Mouse (Mus musculus) lung, embryonic 14.5 days (tissue): ENCODE measurements around the gene Itih1. TPM values are rescaled to one million over a fixed set of nuclear protein-coding genes. Genes with fewer than 3 reads are reported as not detected.
A peak's percentile ranks its signal among the peaks of the same experiment; 100 is the strongest.

Experiments
- ATAC-seq: fragments of 200-750 bp; cut with Nextera tagmentation; 2 replicates; pipeline ENCODE4 v1.8.0; 2017; ENCODE audit warnings: mild to moderate bottlenecking, moderate TSS enrichment, moderate library complexity; ENCODE audit not compliant: insufficient read depth
- DNase-seq: peaks from one replicate; pipeline ENCODE4 v3.0.0-alpha.2; 2015
- H3K27ac ChIP-seq: fragments of 300-500 bp; sonication (generic); 2 replicates; pipeline ENCODE4 v1.5.1; 2014; ENCODE audit warnings: low read depth, mild to moderate bottlenecking, moderate library complexity
- H3K27me3 ChIP-seq: fragments of 300-500 bp; sonication (generic); 2 replicates; pipeline ENCODE4 v1.6.1; 2014; ENCODE audit warnings: low read length, control low read depth; ENCODE audit not compliant: insufficient read depth
- H3K36me3 ChIP-seq: fragments of 300-500 bp; sonication (generic); 2 replicates; pipeline ENCODE4 v1.6.1; 2014; ENCODE audit warnings: control low read depth; ENCODE audit not compliant: insufficient read depth
- H3K4me1 ChIP-seq: fragments of 300-500 bp; sonication (generic); 2 replicates; pipeline ENCODE4 v1.6.1; 2014; ENCODE audit warnings: antibody characterized with exemption, control low read depth; ENCODE audit not compliant: insufficient read depth
- H3K4me2 ChIP-seq: fragments of 300-500 bp; sonication (generic); 2 replicates; pipeline ENCODE4 v1.6.1; 2014; ENCODE audit warnings: mild to moderate bottlenecking
- H3K4me3 ChIP-seq: fragments of 300-500 bp; sonication (generic); 2 replicates; pipeline ENCODE4 v1.5.1; 2014; ENCODE audit warnings: low read depth, low read length
- H3K9ac ChIP-seq: fragments of 300-500 bp; sonication (generic); 2 replicates; pipeline ENCODE4 v1.6.1; 2014
- H3K9me3 ChIP-seq: fragments of 300-500 bp; sonication (generic); 2 replicates; pipeline ENCODE4 v1.6.1; 2016; ENCODE audit warnings: low read depth, low read length, control low read depth
- CTCF ChIP-seq: IDR thresholded peaks from 2 replicates; pipeline ENCODE4 v1.5.1; 2016; ENCODE audit warnings: antibody characterized with exemption, low read depth
- WGBS: fragments of 180-500 bp; shearing (Covaris S2); extraction: QIAGEN DNeasy Blood & Tissue Kit; methylation state at CpG from one replicate; pipeline ENCODE4 v1.1.7; 2014; 5-methylcytosine and 5-hydroxymethylcytosine counted together
- polyA plus RNA-seq: library from polyadenylated mRNA; unstranded; fragments of >200 nt; fragmentation: Nextera tagmentation; extraction: Ambion mirVana; gene quantifications from 2 replicates; pipeline ENCODE4 v1.2.1, GENCODE M21; 2014

The Itih1 gene
- polyA plus RNA-seq, 1 experiment from 2014 or later = not detected

GRCm38 (mm10) chr14:30923375-30924105, 19.5 kb downstream of the Itih1 start, which contains the start of gene Itih3:
TSS of gene Itih3 (minus strand) at chr14:30923760.
- no peak for TF ChIP-seq CTCF
- Histone ChIP-seq H3K4me3 (no peak within 1 kb of the TSS), H3K36me3 (no peaks in the 10 kb centered on the region), H3K4me1 (peaks cover 4% of the 10 kb centered on the region; the same call in 1 of the 2 replicates), H3K9me3 (no peaks in the 10 kb centered on the region), H3K4me2 (no peak within 1 kb of the TSS), H3K27me3 (no peaks in the 10 kb centered on the region), H3K27ac (peak within 1 kb of the TSS; percentile 33; the same call in 1 of the 2 replicates), H3K9ac (no peak within 1 kb of the TSS)
- ATAC-seq (peak; percentile 33; the same call in 1 of the 2 replicates), DNase-seq (no peak)
- 34% methylated on average over 6 of the region's 6 CpGs for WGBS

GRCm38 (mm10) chr14:30922053-30922670, 20.9 kb downstream of the Itih1 start:
- Histone ChIP-seq H3K4me1 (peaks cover 4% of the 10 kb centered on the region; the same call in 1 of the 2 replicates), H3K27ac (0 out of 2 replicates have a peak overlapping the region, but pooled peaks have one; percentile 33), H3K4me2 (no peak overlapping the region), H3K9ac (no peak overlapping the region), H3K36me3 (no peaks in the 10 kb centered on the region), H3K27me3 (no peaks in the 10 kb centered on the region), H3K4me3 (no peak overlapping the region), H3K9me3 (no peaks in the 10 kb centered on the region)
- no peak for TF ChIP-seq CTCF
- ATAC-seq (peak; percentile 68; the same call in 1 of the 2 replicates), DNase-seq (no peak)
- WGBS = 38% methylated on average over 8 of the region's 8 CpGs

- ATAC-seq (no peak), DNase-seq (peak; percentile 21)
- Histone ChIP-seq H3K27ac (no peak overlapping the region), H3K27me3 (no peaks in the 10 kb centered on the region), H3K4me3 (no peak overlapping the region), H3K4me2 (no peak overlapping the region), H3K9me3 (no peaks in the 10 kb centered on the region), H3K4me1 (no peaks in the 10 kb centered on the region), H3K9ac (no peak overlapping the region), H3K36me3 (no peaks in the 10 kb centered on the region)
- 80% methylated on average over 1 of the region's 1 CpGs for WGBS
- no peak for TF ChIP-seq CTCF
Observed at GRCm38 (mm10) chr14:30916516-30916915, 26.6 kb downstream of the Itih1 start.

DNA sequence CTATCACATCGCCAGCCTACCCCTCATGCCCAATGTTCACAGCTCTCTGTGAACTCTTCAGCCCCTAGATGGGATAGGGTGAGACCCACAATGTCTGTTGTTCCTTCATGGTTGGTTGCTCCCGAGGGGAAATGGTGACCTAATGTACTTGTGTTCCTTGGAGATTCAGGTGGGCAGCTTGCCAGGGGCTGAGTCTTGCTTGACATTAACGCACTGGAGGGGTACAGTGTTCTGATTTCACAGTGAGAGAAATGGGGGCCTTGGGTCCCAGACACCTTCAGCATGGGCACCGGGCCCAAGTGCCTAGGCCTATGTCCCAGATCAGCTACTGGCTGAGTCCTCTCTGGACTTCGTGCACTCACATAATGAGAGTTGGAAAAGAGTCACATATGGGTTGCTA, 29.7 kb downstream of the Itih1 start:
- no peak overlapping the region for H3K4me3 ChIP-seq
- no peak for ATAC-seq
- H3K36me3 ChIP-seq = no peaks in the 10 kb centered on the region

GRCm38 (mm10) chr14:30912641-30913040, 30.4 kb downstream of the Itih1 start:
- H3K9me3 ChIP-seq = no peaks in the 10 kb centered on the region
- H3K4me3 ChIP-seq = no peak overlapping the region
- no peaks in the 10 kb centered on the region for H3K4me1 ChIP-seq
- ATAC-seq = no peak
- no peak overlapping the region for H3K4me2 ChIP-seq
- H3K36me3 ChIP-seq = no peaks in the 10 kb centered on the region
- no peaks in the 10 kb centered on the region for H3K27me3 ChIP-seq
- TF ChIP-seq CTCF = no peak
- H3K9ac ChIP-seq = no peak overlapping the region
- no peak for DNase-seq
- 72% methylated on average over 8 of the region's 8 CpGs for WGBS
- H3K27ac ChIP-seq = no peak overlapping the region

More for the DNA sequence above, 29.7 kb downstream of the Itih1 start:
- 69% methylated on average over 5 of the region's 5 CpGs for WGBS
- no peaks in the 10 kb centered on the region for H3K9me3 ChIP-seq
- no peak for DNase-seq
- H3K4me2 ChIP-seq = no peak overlapping the region
- H3K9ac ChIP-seq = no peak overlapping the region
- no peaks in the 10 kb centered on the region for H3K27me3 ChIP-seq
- no peaks in the 10 kb centered on the region for H3K4me1 ChIP-seq
- no peak for TF ChIP-seq CTCF
- H3K27ac ChIP-seq = no peak overlapping the region

- ATAC-seq (no peak), DNase-seq (no peak)
- no peaks in the 10 kb centered on the region for H3K27me3 ChIP-seq
- H3K36me3 ChIP-seq = no peaks in the 10 kb centered on the region
- no peak for TF ChIP-seq CTCF
- no peaks in the 10 kb centered on the region for H3K9me3 ChIP-seq
- H3K4me3 ChIP-seq = no peak overlapping the region
- 85% methylated on average over 8 of the region's 8 CpGs for WGBS
- no peak overlapping the region for H3K27ac ChIP-seq
- no peak overlapping the region for H3K4me2 ChIP-seq
- H3K9ac ChIP-seq = no peak overlapping the region
- H3K4me1 ChIP-seq = no peaks in the 10 kb centered on the region
Observed at GRCm38 (mm10) chr14:30911141-30911540, 31.9 kb downstream of the Itih1 start.

DNA sequence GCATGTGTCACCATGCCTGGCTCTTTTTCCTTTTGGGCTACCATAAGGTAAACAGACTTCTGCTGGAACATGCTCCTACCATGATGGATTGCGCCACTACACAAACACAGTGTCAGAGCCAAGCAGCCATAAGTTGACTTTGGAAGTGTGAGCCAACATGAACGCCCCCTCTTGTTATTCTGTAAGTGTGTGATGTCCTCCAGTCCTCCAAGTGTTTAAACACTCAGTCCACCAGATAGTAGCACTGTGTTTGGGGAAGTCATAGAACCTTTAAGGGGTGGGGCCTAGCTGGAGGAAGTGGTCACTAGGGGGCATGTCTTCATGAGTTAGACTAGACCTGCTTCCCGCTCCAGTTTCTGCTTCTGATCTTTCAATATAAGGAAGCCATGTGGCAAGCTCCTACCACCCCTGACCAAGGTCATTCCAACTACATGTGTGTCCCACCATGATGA, 35.2 kb downstream of the Itih1 start:
- DNase-seq = peak; percentile 87
- no peaks in the 10 kb centered on the region for H3K4me1 ChIP-seq
- TF ChIP-seq CTCF = peak; percentile 46; the same call in 1 of the 2 replicates
- H3K9me3 ChIP-seq = no peaks in the 10 kb centered on the region
- WGBS = 21% methylated on average over 3 of the region's 3 CpGs
- H3K27ac ChIP-seq = no peak overlapping the region
- H3K36me3 ChIP-seq = no peaks in the 10 kb centered on the region
- H3K9ac ChIP-seq = no peak overlapping the region
- H3K27me3 ChIP-seq = no peaks in the 10 kb centered on the region
- peak; percentile 96 for ATAC-seq
- no peak overlapping the region for H3K4me2 ChIP-seq
- no peak overlapping the region for H3K4me3 ChIP-seq
